ENCODE assay signal across 16 mouse cellular contexts in genomic region chr2:69471837-69472236, GRCm38 (mm10).
DNase-seq lines count a peak whose midpoint lies in the region; ATAC-seq and TF ChIP-seq lines count a peak whose summit lies in the region.
"Had no signal": no experiment of that assay in that cellular context is flagged by ENCODE, and none has a peak within 500 bp of the region (broad histone marks: within the 10 kb centered on the region; RNA-seq: fewer than 3 reads in every experiment).

No protein-coding gene starts in this region.

- TF ChIP-seq CTCF in lung, embryonic 14.5 days (IDR thresholded peaks at IDR 0.05; ENCODE audit: low read depth): peak; percentile 54
- TF ChIP-seq CTCF in lung, adult 2 months (IDR thresholded peaks at IDR 0.05; ENCODE audit: insufficient read depth, low read length): no peak

- TF ChIP-seq POLR2A in lung, adult 2 months (IDR thresholded peaks at IDR 0.05; ENCODE audit: borderline replicate concordance, extremely low read depth, low read depth, low read length): no peak

- H3K4me2 ChIP-seq in heart, embryonic 15.5 days: no peak overlapping the region
- no peak overlapping the region for H3K4me2 ChIP-seq in lung, embryonic 14.5 days
- H3K4me2 ChIP-seq: heart, embryonic 11.5 days; hindbrain, embryonic 12.5 days; stomach, embryonic 15.5 days had no signal

- 0 out of 2 replicates have a peak, but pooled peaks have one; percentile 7 for ATAC-seq in heart, embryonic 15.5 days (replicated peaks; ENCODE audit: insufficient number of reproducible peaks, insufficient read depth, low FRiP score, low read depth)
- peak; percentile 87 for ATAC-seq in lung, embryonic 14.5 days (ENCODE audit: insufficient read depth)
- ATAC-seq: CD4-positive, CD25-positive, alpha-beta regulatory T cell, adult 4 months had no signal

- H3K27me3 ChIP-seq in heart, embryonic 15.5 days: peaks cover 3% of the 10 kb centered on the region; the same call in 1 of the 2 replicates
- H3K27me3 ChIP-seq in lung, embryonic 14.5 days (ENCODE audit: insufficient read depth, low read length): no peaks in the 10 kb centered on the region
- H3K27me3 ChIP-seq: hindbrain, embryonic 12.5 days; stomach, embryonic 15.5 days had no signal

- H3K36me3 ChIP-seq in heart, embryonic 15.5 days: no peaks in the 10 kb centered on the region
- H3K36me3 ChIP-seq in lung, embryonic 14.5 days (ENCODE audit: insufficient read depth): no peaks in the 10 kb centered on the region
- H3K36me3 ChIP-seq: hindbrain, embryonic 12.5 days; stomach, embryonic 15.5 days had no signal

- no peak overlapping the region for H3K4me3 ChIP-seq in heart, embryonic 15.5 days
- H3K4me3 ChIP-seq in lung, embryonic 14.5 days (ENCODE audit: low read depth, low read length): no peak overlapping the region
- H3K4me3 ChIP-seq in lung, adult 2 months (replicated peaks; ENCODE audit: extremely low read depth, low read depth, low read length): no peak overlapping the region
- H3K4me3 ChIP-seq: gastrocnemius, adult 2 months; hindbrain, embryonic 12.5 days; stomach, embryonic 15.5 days had no signal

- 73% methylated on average over 4 of the region's 4 CpGs for WGBS in heart, embryonic 15.5 days
- WGBS in lung, embryonic 14.5 days: 61% methylated on average over 4 of the region's 4 CpGs
- 68% methylated on average over 4 of the region's 4 CpGs for WGBS in lung, adult 2 months

- H3K4me1 ChIP-seq in heart, embryonic 15.5 days (replicated peaks): no peaks in the 10 kb centered on the region
- H3K4me1 ChIP-seq in lung, embryonic 14.5 days (ENCODE audit: insufficient read depth): no peaks in the 10 kb centered on the region
- no peaks in the 10 kb centered on the region for H3K4me1 ChIP-seq in lung, adult 2 months (ENCODE audit: control insufficient read depth, insufficient read depth, low read length)
- H3K4me1 ChIP-seq: hindbrain, embryonic 12.5 days; stomach, embryonic 15.5 days had no signal

- no peaks in the 10 kb centered on the region for H3K9me3 ChIP-seq in heart, embryonic 15.5 days (replicated peaks)
- no peaks in the 10 kb centered on the region for H3K9me3 ChIP-seq in lung, embryonic 14.5 days (ENCODE audit: low read depth, low read length)
- H3K9me3 ChIP-seq: hindbrain, embryonic 12.5 days; stomach, embryonic 15.5 days had no signal

- intact Hi-C loops in heart, postnatal 10 days (cut with DNase I): no loop called here

- no peak for DNase-seq in heart, postnatal 10 days
- DNase-seq in lung, embryonic 14.5 days: peak; percentile 83
- DNase-seq in lung, adult 2 months: no peak
- DNase-seq in adipocyte (ENCODE audit: low spot score): peak; percentile 8
- DNase-seq in lung, postnatal 14 days: peak; percentile 4
- DNase-seq in spleen, postnatal 10 days (ENCODE audit: low spot score in 2 of 2): no peak
- DNase-seq in gastrocnemius, postnatal 10 days: no peak
- DNase-seq: adrenal gland, adult 2 months; gastrocnemius, adult 2 months; kidney, adult 9 months; thymus, postnatal 36 days had no signal

- H3K27ac ChIP-seq in heart, embryonic 15.5 days: no peak overlapping the region
- no peak overlapping the region for H3K27ac ChIP-seq in lung, embryonic 14.5 days (ENCODE audit: low read depth)
- H3K27ac ChIP-seq: gastrocnemius, adult 2 months; hindbrain, embryonic 12.5 days; stomach, embryonic 15.5 days had no signal

- H3K9ac ChIP-seq in heart, embryonic 15.5 days: no peak overlapping the region
- no peak overlapping the region for H3K9ac ChIP-seq in lung, embryonic 14.5 days
- H3K9ac ChIP-seq: hindbrain, embryonic 12.5 days; stomach, embryonic 15.5 days had no signal

Comparison
In these comparisons a context has a peak if more than half of its experiments do, and no peak if none do; other contexts are left out.
1. DNase-seq: peak in lung, embryonic 14.5 days (single experiment), adipocyte (single experiment) and lung, postnatal 14 days (single experiment); none in heart, postnatal 10 days (0 of 2), lung, adult 2 months (single experiment), spleen, postnatal 10 days (0 of 2) and gastrocnemius, postnatal 10 days (single experiment).